Mouse (Mus musculus): Measurements from ENCODE around the gene Surf6. TPM values are rescaled to one million over a fixed set of nuclear protein-coding genes. Genes with fewer than 3 reads are reported as not detected.
"Not testable (repeated sequence)": the region's sequence is repeated elsewhere in the genome, so short reads cannot be mapped to it uniquely, and the experiment has no call there.

Surf6 gene
- polyA plus RNA-seq, 1 experiment from 2014 or later, result 31.4 TPM

GRCm38 (mm10) chr2:26910124-26910993, 7.7 kb upstream of the Surf6 start, which contains the start of the genes Med22 and Rpl7a:
TSS of gene Med22 (minus strand) at chr2:26910677.
TSS of gene Rpl7a (plus strand) at chr2:26910764.
- peak; percentile 65 for ATAC-seq (ENCODE audit: insufficient number of reproducible peaks, insufficient read depth, low FRiP score, low TSS enrichment)
- H3K9ac ChIP-seq, result peak within 1 kb of the TSS; percentile 98
- peak within 1 kb of the TSS; percentile 92 for H3K4me3 ChIP-seq
- H3K4me2 ChIP-seq (replicated peaks), result peak within 1 kb of the TSS; percentile 98
- H3K9me3 ChIP-seq, result no peaks in the 10 kb centered on the region
- H3K27me3 ChIP-seq, result no peaks in the 10 kb centered on the region
- WGBS, result under 1% methylated on average over 74 of the region's 74 CpGs
- peaks cover 30% of the 10 kb centered on the region for H3K4me1 ChIP-seq
- H3K27ac ChIP-seq, result peak within 1 kb of the TSS; percentile 94
- peaks cover 64% of the 10 kb centered on the region for H3K36me3 ChIP-seq

GRCm38 (mm10) chr2:26909387-26909784, 6.7 kb upstream of the Surf6 start:
- no peaks in the 10 kb centered on the region for H3K27me3 ChIP-seq
- H3K4me2 ChIP-seq (replicated peaks), result peak overlapping the region; percentile 78
- peaks cover 67% of the 10 kb centered on the region for H3K36me3 ChIP-seq
- H3K4me3 ChIP-seq, result peak overlapping the region; percentile 92
- H3K4me1 ChIP-seq, result peaks cover 26% of the 10 kb centered on the region
- peak overlapping the region; percentile 86 for H3K9ac ChIP-seq
- ATAC-seq (ENCODE audit: insufficient number of reproducible peaks, insufficient read depth, low FRiP score, low TSS enrichment), result no peak
- H3K9me3 ChIP-seq, result no peaks in the 10 kb centered on the region
- peak overlapping the region; percentile 81 for H3K27ac ChIP-seq

GRCm38 (mm10) chr2:26908710-26909386, 6.2 kb upstream of the Surf6 start:
- 81% methylated on average over 18 of the region's 18 CpGs for WGBS
- H3K4me1 ChIP-seq, result peaks cover 28% of the 10 kb centered on the region
- no peak overlapping the region for H3K27ac ChIP-seq
- no peaks in the 10 kb centered on the region for H3K9me3 ChIP-seq
- peak overlapping the region; percentile 86; the same call in 1 of the 2 replicates for H3K9ac ChIP-seq
- peak overlapping the region; percentile 78 for H3K4me2 ChIP-seq (replicated peaks)
- ATAC-seq (ENCODE audit: insufficient number of reproducible peaks, insufficient read depth, low FRiP score, low TSS enrichment), result no peak
- H3K36me3 ChIP-seq, result peaks cover 64% of the 10 kb centered on the region
- peak overlapping the region; percentile 92 for H3K4me3 ChIP-seq
- no peaks in the 10 kb centered on the region for H3K27me3 ChIP-seq

GRCm38 (mm10) chr2:26907109-26907508, 4.4 kb upstream of the Surf6 start:
- WGBS, result 67% methylated on average over 4 of the region's 4 CpGs

GRCm38 (mm10) chr2:26906431-26906830, 3.8 kb upstream of the Surf6 start:
- H3K27ac ChIP-seq, result no peak overlapping the region
- no peak for ATAC-seq (ENCODE audit: insufficient number of reproducible peaks, insufficient read depth, low FRiP score, low TSS enrichment)
- peaks cover 40% of the 10 kb centered on the region for H3K36me3 ChIP-seq
- H3K4me2 ChIP-seq (replicated peaks), result no peak overlapping the region
- 88% methylated on average over 3 of the region's 3 CpGs for WGBS
- H3K27me3 ChIP-seq, result no peaks in the 10 kb centered on the region
- peaks cover 32% of the 10 kb centered on the region for H3K4me1 ChIP-seq
- H3K4me3 ChIP-seq, result no peak overlapping the region
- H3K9ac ChIP-seq, result no peak overlapping the region
- no peaks in the 10 kb centered on the region for H3K9me3 ChIP-seq

More at GRCm38 (mm10) chr2:26907109-26907508, 4.4 kb upstream of the Surf6 start:
- H3K4me1 ChIP-seq, result peaks cover 31% of the 10 kb centered on the region
- no peak overlapping the region for H3K9ac ChIP-seq
- no peaks in the 10 kb centered on the region for H3K9me3 ChIP-seq
- H3K27ac ChIP-seq, result no peak overlapping the region
- ATAC-seq (ENCODE audit: insufficient number of reproducible peaks, insufficient read depth, low FRiP score, low TSS enrichment), result no peak
- no peak overlapping the region for H3K4me2 ChIP-seq (replicated peaks)
- H3K27me3 ChIP-seq, result no peaks in the 10 kb centered on the region
- no peak overlapping the region for H3K4me3 ChIP-seq
- peaks cover 47% of the 10 kb centered on the region for H3K36me3 ChIP-seq

GRCm38 (mm10) chr2:26905936-26906335, 3.3 kb upstream of the Surf6 start:
- Histone ChIP-seq H3K27me3 (no peaks in the 10 kb centered on the region), H3K9ac (no peak overlapping the region), H3K4me3 (no peak overlapping the region), H3K4me2 (replicated peaks) (no peak overlapping the region), H3K9me3 (no peaks in the 10 kb centered on the region), H3K36me3 (peaks cover 40% of the 10 kb centered on the region), H3K27ac (no peak overlapping the region), H3K4me1 (peaks cover 34% of the 10 kb centered on the region)
- WGBS, result 82% methylated on average over 2 of the region's 2 CpGs
- no peak for ATAC-seq (ENCODE audit: insufficient number of reproducible peaks, insufficient read depth, low FRiP score, low TSS enrichment)

GRCm38 (mm10) chr2:26903311-26903710, 632 bp upstream of the Surf6 start:
- H3K36me3 ChIP-seq, result peaks cover 55% of the 10 kb centered on the region
- H3K4me1 ChIP-seq, result peaks cover 19% of the 10 kb centered on the region
- no peak for ATAC-seq (ENCODE audit: insufficient number of reproducible peaks, insufficient read depth, low FRiP score, low TSS enrichment)
- H3K9ac ChIP-seq, result peak overlapping the region; percentile 84
- no peaks in the 10 kb centered on the region for H3K27me3 ChIP-seq
- peak overlapping the region; percentile 91 for H3K27ac ChIP-seq
- peak overlapping the region; percentile 84 for H3K4me3 ChIP-seq
- peak overlapping the region; percentile 83 for H3K4me2 ChIP-seq (replicated peaks)
- 10% methylated on average over 7 of the region's 7 CpGs for WGBS
- no peaks in the 10 kb centered on the region for H3K9me3 ChIP-seq

GRCm38 (mm10) chr2:26901834-26902400, 762 bp downstream of the Surf6 start:
- 11% methylated on average over 7 of the region's 7 CpGs for WGBS
- ATAC-seq (ENCODE audit: insufficient number of reproducible peaks, insufficient read depth, low FRiP score, low TSS enrichment), result no peak
- Histone ChIP-seq H3K4me2 (replicated peaks) (peak overlapping the region; percentile 83), H3K9ac (peak overlapping the region; percentile 84), H3K4me3 (peak overlapping the region; percentile 84), H3K27ac (peak overlapping the region; percentile 91; the same call in 1 of the 2 replicates), H3K27me3 (no peaks in the 10 kb centered on the region), H3K4me1 (peaks cover 18% of the 10 kb centered on the region), H3K36me3 (peaks cover 55% of the 10 kb centered on the region), H3K9me3 (no peaks in the 10 kb centered on the region)

GRCm38 (mm10) chr2:26900731-26901130, 1.9 kb downstream of the Surf6 start:
- 74% methylated on average over 1 of the region's 1 CpGs for WGBS
- peaks cover 18% of the 10 kb centered on the region for H3K4me1 ChIP-seq
- peaks cover 55% of the 10 kb centered on the region for H3K36me3 ChIP-seq
- no peak overlapping the region for H3K27ac ChIP-seq
- no peak overlapping the region for H3K4me2 ChIP-seq (replicated peaks)
- no peaks in the 10 kb centered on the region for H3K9me3 ChIP-seq
- ATAC-seq (ENCODE audit: insufficient number of reproducible peaks, insufficient read depth, low FRiP score, low TSS enrichment), result no peak
- H3K27me3 ChIP-seq, result no peaks in the 10 kb centered on the region
- H3K4me3 ChIP-seq, result no peak overlapping the region
- no peak overlapping the region for H3K9ac ChIP-seq

- WGBS, result 93% methylated on average over 4 of the region's 4 CpGs
- no peak overlapping the region for H3K9ac ChIP-seq
- no peaks in the 10 kb centered on the region for H3K9me3 ChIP-seq
- no peak overlapping the region for H3K4me2 ChIP-seq (replicated peaks)
- H3K4me1 ChIP-seq, result no peaks in the 10 kb centered on the region
- no peak overlapping the region for H3K27ac ChIP-seq
- H3K36me3 ChIP-seq, result peaks cover 84% of the 10 kb centered on the region
- no peak for ATAC-seq (ENCODE audit: insufficient number of reproducible peaks, insufficient read depth, low FRiP score, low TSS enrichment)
- H3K4me3 ChIP-seq, result no peak overlapping the region
- H3K27me3 ChIP-seq, result no peaks in the 10 kb centered on the region
These were observed 6.8 kb downstream of the Surf6 start for GRCm38 (mm10) chr2:26895898-26896297.

- peaks cover 27% of the 10 kb centered on the region for H3K36me3 ChIP-seq
- H3K9me3 ChIP-seq; ATAC-seq (ENCODE audit: insufficient number of reproducible peaks, insufficient read depth, low FRiP score, low TSS enrichment); H3K27me3 ChIP-seq; H3K27ac ChIP-seq; H3K9ac ChIP-seq; H3K4me3 ChIP-seq; H3K4me1 ChIP-seq; H3K4me2 ChIP-seq (replicated peaks): not testable (repeated sequence)
- 75% methylated on average over 3 of the region's 4 CpGs for WGBS
These were observed 16.5 kb downstream of the Surf6 start for GRCm38 (mm10) chr2:26886170-26886569.

Measured in embryonic facial prominence, embryonic 12.5 days (tissue).